Mouse (Mus musculus) megakaryocyte, adult 5-6 weeks (primary cell): ENCODE results near the gene Brsk1. TPM values are rescaled to one million over a fixed set of nuclear protein-coding genes. Genes with fewer than 3 reads are reported as not detected.

Experiments
- ATAC-seq: 2 replicates; pipeline ENCODE4 v1.8.0; 2016; ENCODE audit warnings: mild to moderate bottlenecking, inconsistent platforms; ENCODE audit not compliant: poor library complexity, severe bottlenecking
- total RNA-seq, 2 experiments: library from RNA; stranded (forward) in 1 of 2; stranded (reverse) in 1 of 2; fragments of 153-499, 151-499 nt in 1 of 2; fragments of 221-1000, 200-1000 nt in 1 of 2; gene quantifications; 2 replicates each; pipeline versions ENCODE4 v1.2.3 to v1.2.4; 2015 to 2017

Gene Brsk1
- total RNA-seq, 2 experiments from 2014 or later: not detected

DNA sequence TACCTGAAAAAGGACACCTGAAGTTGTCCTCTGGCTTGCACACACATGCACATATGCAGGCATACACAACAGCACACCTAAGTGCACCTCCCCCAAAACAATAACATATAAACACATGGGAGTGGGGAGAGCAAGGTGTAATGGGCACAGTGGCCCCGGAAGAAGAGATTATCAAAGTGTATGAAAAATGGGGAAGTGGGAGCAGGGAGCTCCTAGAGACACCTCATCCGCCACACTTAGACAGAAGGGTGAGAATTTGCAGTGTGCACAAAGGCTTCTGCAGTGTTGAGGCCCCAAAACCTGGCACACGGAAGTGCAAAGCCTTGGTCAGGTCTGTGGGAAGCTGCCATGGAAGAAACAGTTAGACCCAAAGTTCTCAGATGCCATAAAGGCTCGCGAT is 40.7 kb downstream of the Brsk1 start:
- ATAC-seq: 0 out of 2 replicates have a peak, but pooled peaks have one; percentile 30

DNA sequence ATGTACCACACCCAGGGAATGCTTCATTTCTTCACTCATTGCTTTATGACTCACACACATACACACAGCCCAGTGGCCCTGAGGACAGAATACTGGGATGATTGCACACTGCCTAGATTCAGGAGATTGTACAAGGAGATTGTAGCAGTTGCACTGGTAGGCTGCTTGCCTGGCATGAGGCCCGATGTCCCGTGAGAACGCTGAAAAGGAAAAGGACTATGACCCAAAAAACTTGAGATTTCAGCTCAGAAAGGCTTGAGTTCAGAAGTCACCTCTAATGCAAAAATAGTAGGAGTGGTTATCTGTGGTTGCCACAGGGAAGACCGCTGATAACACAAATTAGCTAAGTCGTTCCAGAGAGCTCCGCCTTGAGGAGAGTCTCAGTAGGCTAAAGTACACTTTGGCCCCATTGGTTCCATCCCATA is 42.6 kb downstream of the Brsk1 start:
- ATAC-seq: no peak; the same call in 1 of the 2 replicates

DNA sequence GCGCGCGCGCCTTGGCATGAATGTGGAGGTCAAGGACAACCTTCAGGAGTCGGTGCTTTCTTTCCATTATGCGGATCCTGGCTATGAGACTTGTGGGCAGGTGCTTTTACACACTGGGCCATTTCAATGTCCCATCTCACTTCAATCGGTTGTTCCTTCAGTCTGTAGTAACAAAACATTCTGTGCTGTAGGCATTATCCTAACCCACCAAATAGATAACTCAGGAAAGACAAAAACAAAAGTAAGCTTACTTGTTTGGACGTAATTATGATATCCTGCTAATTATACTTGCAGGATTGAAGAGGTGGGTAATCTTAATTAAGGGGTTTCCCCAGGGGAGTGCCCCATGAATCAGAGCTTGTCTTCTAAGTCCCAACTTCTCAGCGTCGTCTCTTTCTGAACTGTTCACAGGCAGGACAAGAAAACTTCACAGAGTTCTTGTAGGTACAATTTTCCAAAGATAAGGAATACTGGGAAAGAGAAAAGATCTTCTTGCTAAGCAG is 48.7 kb downstream of the Brsk1 start:
- ATAC-seq: no peak

DNA sequence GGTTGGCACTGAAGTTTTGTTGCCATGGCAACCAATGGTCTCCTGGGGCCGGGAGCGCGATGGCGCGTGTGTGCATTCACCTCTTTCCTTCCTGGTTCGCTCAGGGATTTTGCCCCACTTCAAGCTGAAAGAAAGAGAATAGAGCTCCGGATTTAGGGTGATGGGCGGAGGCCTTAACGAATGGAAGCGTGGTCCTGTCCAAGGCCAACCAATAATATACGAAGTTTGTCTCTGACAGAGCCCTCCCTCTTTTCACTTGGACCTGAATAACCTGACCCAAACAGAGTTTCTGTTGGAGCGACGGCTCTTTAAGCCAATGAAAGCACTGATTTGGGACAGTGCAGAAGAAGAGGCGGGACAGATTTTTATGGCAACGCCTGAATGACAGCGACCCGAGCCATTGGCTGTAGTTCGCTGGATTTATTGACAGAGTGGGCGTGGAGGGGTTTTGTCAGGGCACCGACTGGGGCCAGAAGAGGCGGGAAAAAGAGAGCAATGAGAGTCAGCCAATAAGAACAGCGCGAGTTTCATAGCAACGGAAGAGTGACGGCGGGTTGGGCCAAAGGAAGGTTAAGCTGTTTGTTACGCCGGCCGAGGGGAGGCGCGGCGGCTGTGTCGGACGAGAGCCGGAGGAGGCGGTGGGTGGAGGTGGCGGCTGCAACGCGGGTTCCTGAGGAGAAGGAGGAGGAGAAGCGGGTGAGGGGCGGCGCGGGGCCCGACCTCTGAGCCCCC is 49.3 kb downstream of the Brsk1 start, which contains the start of gene Kmt5c:
Gene Kmt5c, plus strand, starts transcription at position 572 of the 732 bp plus-strand sequence.
- peak; percentile 90 for ATAC-seq

DNA sequence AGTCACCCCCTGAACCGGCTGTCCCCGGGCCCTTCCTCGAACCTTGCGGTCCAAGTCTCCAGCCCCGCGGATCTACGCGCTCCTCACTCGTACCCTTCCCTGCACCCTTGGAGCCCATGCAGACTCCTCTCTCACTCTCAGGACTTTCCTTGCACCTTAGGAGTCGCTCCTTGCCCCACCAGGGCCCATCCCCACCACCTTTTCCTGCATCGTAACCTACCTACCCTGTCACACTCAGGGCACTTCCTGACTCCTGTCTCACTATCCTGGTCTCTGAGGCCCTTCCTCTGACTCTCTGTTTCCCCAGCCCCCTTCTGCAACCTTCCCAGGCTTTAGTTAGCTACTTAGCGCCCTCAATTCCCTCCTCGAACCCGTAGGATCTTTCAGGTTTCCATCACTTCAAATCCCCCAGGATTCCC is 49.9 kb downstream of the Brsk1 start:
- ATAC-seq: no peak

DNA sequence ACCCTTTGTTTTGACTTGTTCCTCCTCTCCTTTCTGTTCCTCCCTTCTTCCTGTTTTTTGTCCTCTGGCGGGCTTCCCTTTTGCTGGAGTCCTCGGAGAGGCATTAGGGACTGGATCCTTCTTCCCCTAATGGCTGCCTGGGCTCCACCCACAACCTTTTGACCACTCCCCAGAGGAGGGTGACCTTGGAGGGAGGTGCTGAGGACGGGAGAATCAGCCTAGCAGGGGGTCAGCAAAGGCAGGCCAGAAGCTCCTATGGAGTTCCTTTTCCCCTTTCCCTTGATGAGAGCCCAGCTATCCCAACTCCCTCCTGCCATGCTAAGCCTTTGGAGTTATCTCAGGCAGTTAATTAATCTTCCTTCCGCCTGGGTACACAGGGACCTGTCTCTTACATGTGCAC is 50.7 kb downstream of the Brsk1 start:
- ATAC-seq: peak; percentile 42

DNA sequence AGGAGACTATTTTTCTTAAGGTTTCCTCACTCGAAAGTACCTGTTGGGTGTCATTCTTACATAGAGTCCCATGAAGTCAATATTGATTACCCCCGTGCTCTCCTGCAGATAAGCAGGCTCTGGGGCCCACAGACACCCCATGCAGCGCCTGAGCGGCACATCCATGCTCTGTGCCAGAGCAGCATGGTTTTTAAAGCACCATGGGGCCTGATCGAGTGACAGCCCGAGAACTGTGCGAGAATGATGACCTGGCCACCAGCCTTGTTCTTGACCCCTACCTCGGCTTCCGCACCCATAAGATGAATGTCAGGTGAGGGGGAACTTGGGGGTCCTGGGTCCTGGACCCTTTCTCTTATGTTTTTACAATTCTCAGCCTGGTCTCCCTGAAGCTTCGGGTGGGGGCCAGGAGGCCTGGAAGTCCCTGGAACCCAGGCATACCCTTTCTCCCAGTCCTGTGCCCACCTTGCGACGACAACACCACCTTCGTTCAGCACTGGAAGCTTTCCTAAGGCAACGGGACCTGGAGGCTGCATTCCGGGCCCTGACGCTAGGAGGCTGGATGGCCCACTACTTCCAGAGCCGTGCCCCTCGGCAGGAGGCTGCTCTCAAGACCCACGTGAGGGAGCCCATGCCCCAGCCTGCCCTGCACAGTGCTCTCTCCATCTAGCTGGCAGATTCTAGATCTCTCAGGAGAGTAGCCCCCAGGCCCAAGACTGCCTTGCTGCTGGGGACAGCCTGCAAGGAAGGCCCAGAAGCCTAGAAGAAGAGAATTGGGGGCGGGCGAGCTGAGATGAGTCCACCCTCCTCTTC is 51.5 kb downstream of the Brsk1 start:
- ATAC-seq: no peak

DNA sequence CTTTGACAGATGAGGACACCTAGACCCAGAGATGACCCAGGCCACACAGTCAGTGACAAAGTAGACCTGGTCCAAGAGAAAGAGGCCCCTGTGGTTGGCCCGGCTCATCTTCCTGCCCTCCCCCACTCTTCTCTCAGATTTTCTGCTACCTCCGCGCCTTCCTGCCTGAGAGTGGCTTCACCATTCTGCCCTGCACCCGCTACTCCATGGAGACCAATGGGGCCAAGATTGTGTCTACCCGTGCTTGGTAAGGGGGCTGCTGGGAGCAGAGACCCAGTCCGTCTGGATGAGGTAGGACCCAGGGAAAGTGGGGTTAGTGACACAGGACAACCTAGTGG is 52.0 kb downstream of the Brsk1 start:
- no peak for ATAC-seq

DNA sequence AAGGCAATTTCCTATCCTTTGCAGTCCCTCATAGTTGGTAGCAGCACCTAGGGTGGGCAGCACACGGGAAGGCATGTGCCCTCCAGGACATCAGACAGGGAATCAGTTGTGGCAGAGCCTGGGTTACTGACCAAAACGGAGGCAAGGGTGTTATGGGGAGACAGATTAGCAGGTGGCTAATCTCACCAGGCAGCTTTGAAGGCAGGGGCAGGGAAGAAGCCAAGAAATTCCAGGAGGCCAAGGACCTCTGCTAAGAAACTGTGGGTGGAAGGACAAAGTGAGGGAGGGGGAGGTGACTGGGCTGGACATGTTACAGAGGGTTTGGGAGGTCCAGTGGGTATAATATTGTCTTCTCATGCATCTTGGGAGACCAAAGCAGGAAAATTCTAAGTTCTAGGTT is 53.0 kb downstream of the Brsk1 start:
- ATAC-seq: no peak

DNA sequence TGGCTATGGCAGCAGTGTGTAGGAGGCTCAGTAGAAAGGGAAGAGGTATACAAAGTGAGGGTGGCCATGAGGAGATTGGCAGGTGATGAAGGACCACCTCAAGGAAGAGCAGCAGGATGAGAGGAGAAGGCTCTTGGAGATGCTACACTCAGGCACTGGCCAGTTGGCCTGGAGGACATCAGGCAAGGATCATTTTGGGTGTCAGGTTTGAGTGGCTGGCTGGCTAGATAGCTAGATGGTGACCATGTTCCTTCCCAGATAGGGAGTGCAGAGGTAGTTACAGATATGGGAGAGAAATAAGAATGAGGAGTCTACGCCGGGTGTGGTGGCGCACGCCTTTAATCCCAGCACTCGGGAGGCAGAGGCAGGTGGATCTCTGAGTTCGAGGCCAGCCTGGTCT is 54.5 kb downstream of the Brsk1 start:
- ATAC-seq: no peak

DNA sequence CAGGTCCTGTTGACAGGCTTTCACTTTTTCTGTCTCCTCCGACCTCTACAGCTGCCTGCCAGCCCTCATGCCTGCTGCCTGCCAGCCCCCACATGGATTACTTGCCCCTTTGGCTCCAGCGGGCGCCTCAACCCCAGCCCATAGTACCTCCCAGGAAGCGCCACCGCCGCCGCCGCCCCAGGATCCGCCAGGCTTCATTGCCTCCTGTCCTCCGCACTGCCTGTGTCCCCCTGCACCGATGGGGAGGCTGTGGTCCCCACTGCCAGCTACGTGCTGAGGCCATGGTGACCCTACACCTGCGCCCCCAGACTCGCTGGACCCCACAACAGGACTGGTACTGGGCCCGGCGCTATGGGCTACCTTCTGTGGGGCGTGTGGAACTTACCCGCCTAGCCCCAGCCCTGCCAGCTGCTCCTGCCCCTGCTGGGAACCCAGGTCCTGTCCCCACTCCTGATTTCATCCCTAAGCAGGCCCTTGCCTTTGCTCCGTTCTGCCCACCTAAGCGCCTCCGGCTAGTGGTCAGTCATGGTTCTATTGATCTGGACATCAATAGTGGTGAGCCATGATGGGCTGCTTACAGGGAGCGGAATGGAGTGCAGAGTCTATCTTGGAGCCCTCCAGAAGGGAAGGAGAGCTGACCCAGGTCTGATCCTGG is 56.0 kb downstream of the Brsk1 start:
- no peak for ATAC-seq

DNA sequence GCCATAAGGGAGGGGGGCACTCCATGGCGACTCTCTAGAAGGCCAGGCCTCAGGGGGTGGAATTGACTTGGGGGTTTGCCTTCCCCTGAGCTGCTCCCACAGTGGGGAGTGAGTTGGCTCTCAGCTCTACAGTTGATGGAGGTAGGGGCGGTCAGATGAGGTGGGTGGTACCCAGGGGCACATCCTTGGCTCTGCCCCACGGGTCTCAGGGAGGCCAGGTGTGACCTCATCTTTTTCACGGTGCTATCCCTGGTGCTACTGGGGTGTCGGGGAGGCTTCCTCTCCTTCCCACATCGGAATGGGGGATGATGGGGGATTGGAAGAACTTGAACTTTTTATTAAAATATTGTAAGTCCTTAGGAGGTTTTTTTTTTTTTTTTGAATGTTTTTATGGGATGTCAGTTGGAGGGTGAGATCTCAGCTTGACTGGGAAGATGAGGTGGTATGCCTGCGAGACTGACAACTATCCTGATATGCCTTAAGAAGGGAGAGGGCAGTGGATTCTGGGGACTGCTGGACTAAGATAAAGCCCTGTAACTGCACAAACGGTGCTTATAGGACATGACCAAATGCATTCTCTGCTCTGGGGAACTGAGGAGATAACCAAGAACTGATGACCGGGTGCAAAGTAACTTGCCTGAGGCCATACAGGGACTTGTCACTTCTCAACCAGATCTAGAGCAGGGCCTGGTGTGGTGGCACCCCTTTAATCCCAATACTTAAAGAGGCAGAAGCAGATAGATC is 56.9 kb downstream of the Brsk1 start:
- no peak for ATAC-seq

DNA sequence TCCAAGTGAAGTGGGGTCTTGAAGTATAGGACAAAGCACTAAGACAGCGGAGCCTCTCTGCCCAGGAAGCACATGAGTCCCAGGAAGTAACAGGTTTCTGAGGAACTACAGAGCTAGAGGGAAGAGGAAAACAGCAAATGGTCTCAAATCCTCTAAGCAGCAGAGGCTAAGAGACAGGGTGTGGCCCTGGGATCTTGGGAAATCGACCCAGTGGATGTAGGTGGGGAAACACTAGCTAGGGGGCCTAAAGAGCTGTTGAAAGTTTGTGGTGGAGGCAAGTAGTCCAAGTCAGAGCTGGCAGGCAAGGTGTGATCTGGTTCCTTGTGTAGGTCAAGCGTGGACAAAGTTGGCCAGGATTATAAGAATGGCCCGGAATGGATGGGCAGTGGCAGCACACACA is 57.9 kb downstream of the Brsk1 start:
- no peak for ATAC-seq

DNA sequence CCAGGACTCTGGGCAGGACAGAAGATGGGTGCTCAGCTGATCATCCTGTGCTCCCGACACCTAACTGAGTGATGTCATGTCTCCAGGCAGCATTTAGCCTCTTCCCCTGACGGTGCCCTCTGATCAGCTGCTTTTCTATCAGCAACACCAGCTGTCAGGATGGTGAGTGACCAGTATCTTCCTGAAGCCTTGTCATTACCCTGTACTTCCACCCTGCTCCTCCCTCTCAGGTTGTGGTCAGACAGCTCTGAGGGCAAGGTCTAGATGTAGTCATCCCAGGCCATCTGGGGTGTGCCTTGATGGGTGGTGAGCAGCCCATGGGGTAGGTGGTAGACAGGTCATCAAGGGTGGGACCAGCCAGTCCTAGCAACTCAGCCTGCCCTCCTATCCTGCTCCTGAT is 58.8 kb downstream of the Brsk1 start:
- no peak for ATAC-seq

DNA sequence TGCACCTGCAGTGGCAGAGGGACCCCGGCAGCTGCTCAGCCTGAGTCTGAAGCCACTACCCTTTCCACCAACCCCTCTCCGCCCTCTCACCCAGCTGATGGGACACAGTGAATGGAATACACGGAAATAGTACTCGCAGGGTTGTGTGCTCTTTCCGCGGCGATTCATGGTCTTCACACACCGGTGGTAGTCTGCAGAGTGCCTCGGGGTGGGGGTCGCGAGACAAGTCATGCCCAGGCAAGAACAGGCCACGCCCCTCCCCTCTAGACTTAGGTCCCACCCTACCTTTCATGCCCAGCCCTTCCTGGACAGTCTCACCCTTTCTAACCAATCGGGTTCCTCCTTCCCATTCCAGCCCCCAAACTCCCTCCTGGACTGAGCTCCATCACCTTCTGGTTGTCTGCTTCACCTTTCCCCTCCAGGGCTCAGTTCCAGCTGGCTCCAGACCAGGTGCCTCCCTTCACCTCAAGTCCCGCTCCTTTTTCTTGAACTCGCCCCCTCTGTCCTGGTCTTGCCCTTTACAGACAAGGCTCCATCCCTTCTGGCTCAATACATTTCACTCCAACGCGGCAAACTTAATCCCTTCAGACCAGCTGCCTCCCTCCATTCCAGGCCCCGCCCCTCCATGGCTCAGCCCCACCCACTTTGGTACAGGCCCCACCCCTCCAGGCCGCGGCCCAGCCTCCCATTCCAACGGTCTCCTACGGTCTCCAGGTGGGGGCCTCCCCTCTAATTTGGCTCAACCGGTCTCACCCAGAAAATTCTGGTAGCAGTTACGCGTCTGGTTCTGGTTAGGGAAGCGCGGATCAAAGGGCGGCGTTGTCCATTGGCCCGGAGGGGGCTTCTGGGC is 61.8 kb downstream of the Brsk1 start:
- peak; percentile 60 for ATAC-seq

DNA sequence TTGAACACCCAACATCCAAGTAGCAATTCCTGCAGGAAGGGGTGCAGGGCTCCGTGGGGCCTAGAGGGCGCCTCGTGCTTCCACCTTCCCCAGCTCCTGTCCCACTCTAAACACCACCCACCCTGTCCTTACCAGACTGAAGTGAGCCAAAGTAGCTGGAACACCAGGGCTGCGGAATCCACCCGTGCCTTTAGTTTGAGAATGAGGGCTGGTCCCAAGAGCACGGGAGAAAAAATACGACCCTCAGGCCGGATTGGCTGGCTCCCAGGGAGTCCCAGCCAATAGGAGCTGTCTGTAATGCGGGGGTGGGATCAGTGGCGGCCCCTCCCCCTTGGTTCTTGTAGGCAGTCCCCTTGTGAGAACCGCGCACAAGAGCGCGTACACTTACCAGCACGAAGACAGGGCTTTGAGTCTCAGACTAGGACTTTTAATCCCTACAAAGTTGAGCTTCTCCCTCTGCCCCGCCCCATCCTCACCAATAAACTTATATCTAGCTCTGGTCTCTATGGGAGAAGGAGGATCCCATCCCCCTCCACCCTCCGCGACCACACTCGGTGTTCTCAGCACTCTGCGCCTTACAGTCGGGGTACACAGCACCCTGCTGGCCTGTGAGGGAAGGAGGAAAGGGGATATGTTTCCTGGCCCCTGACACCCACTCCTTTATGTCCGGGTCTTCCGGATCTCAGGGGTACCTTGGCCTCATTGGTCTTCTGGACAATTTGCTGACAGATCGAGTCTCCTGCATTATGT is 62.6 kb downstream of the Brsk1 start, which contains the start of gene Cox6b2:
Gene Cox6b2, minus strand, starts transcription at position 274 of the 750 bp plus-strand sequence.
- peak; percentile 79 for ATAC-seq

DNA sequence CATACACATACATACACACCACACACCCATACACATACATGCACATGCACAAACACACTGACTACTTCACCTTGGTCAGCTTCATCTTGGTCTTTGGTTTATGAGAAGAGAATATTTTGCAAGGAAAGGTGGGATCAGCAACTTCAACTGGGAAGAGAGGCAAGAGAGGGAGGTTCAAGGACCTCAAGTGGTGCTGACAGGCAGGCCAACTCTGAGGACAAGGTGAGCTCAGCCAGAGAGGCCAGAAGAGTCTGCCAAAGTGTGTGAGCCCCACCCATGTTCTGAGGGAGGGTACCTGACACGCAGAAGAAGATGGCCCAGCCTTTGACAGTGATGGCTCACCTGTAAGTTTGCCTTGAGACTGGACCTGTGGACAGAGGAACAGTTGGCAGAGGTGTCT is 69.3 kb downstream of the Brsk1 start:
- ATAC-seq: no peak

DNA sequence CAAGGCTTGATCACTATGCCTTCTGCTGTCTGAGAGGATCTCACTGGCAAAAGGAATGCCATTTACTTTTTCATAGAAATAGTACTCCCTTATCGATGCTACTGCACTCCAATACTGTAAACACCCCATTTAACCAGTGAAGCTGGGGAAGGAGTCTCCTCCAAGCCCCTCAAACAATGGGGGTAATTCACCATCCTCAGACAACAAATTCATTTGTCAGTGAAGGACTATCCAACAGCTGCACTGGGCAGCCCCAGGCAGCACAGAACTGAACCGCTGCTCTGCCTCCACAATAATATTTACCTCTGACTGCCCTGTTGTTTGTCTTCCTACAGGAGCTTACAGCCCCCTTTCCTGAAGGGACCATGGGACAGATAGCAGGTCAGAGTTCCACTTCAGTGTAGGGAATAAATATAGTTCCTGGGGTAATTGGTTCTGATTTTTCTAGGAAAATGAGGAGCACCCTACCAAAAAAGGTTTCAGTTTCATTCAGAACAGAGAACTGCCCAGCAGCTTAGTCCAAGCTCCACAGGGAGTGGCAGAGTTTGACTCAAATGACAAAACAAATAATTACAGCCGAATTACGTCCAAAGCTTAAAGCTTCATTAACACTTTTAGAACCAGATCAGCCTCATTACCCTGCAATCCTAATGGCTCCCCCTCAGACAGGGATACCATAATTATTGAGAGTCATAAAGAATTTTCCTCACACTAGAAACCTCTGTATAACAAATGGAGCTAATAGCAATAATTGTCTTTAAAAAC is 74.7 kb downstream of the Brsk1 start:
- ATAC-seq: no peak
